Mouse (Mus musculus) G1E (cell line): ENCODE data around the gene Mettl13. TPM values are rescaled to one million over a fixed set of nuclear protein-coding genes. Genes with fewer than 3 reads are reported as not detected.

ENCODE experiments used
- ATAC-seq: 2 replicates; pipeline ENCODE4 v1.8.0; 2016; ENCODE audit warnings: mild to moderate bottlenecking; ENCODE audit not compliant: insufficient number of reproducible peaks, poor library complexity, low FRiP score, severe bottlenecking; ENCODE audit errors: extremely low read depth
- DNase-seq: peaks from one replicate; pipeline ENCODE4 v3.0.0; 2012; ENCODE audit warnings: low spot score
- H3K27me3 ChIP-seq: 2 replicates; pipeline ENCODE4 v1.6.1; 2012; ENCODE audit warnings: mild to moderate bottlenecking, low read length, inconsistent platforms; ENCODE audit not compliant: insufficient read depth
- H3K36me3 ChIP-seq: replicated peaks from 2 replicates; pipeline ENCODE3; 2012; ENCODE audit warnings: mild to moderate bottlenecking, inconsistent platforms
- H3K4me1 ChIP-seq: 2 replicates; pipeline ENCODE4 v1.6.1; 2012; ENCODE audit warnings: low read depth, low read length, inconsistent platforms, mixed read lengths; ENCODE audit not compliant: insufficient read depth
- H3K4me3 ChIP-seq: 2 replicates; pipeline ENCODE4 v1.5.1; 2012; ENCODE audit warnings: low read depth, mild to moderate bottlenecking, inconsistent platforms, low read length, moderate library complexity, mixed read lengths
- H3K9me3 ChIP-seq: replicated peaks from 2 replicates; pipeline ENCODE4 v1.6.1; 2012; ENCODE audit warnings: inconsistent platforms
- CTCF ChIP-seq: IDR thresholded peaks from 2 replicates; pipeline ENCODE4 v1.5.1; 2012; ENCODE audit warnings: low read depth, low read length, inconsistent platforms, mixed read lengths
- GATA1 ChIP-seq: IDR thresholded peaks from 2 replicates; pipeline ENCODE4 v1.6.1; 2012; ENCODE audit warnings: borderline replicate concordance, low read length, inconsistent platforms, mixed read lengths
- GATA2 ChIP-seq: IDR thresholded peaks from 2 replicates; pipeline ENCODE4 v1.6.1; 2012; ENCODE audit warnings: low read depth, low read length, inconsistent platforms, borderline replicate concordance
- POLR2AphosphoS5 ChIP-seq: IDR thresholded peaks from 2 replicates; pipeline ENCODE4 v1.6.1; 2012; ENCODE audit warnings: low read depth, low read length, inconsistent platforms; ENCODE audit not compliant: insufficient replicate concordance
- TAL1 ChIP-seq: conservative IDR thresholded peaks from 2 replicates; pipeline ENCODE4 v1.6.1; 2012; ENCODE audit warnings: low read depth, low read length, inconsistent platforms, mixed read lengths
- polyA plus RNA-seq: library from polyadenylated mRNA; stranded (reverse); fragments of >175 nt; gene quantifications from 2 replicates; pipeline ENCODE4 v1.2.3, GENCODE M21; 2012
- total RNA-seq, 2 experiments: library from RNA; stranded (forward) in 1 of 2; stranded (reverse) in 1 of 2; fragments of 200-1000 nt in 1 of 2; fragments of >200 nt in 1 of 2; fragmentation: Nextera tagmentation in 1 of 2; gene quantifications; 2 replicates each; pipeline ENCODE4 v1.2.3; 2014 to 2017

Mettl13 gene
- total and polyA plus RNA-seq, 3 experiments: 16.7 to 27.6 (median 16.9) TPM

- ATAC-seq (no peak), DNase-seq (no peak)
- TF ChIP-seq TAL1 (no peak), POLR2AphosphoS5 (no peak), CTCF (no peak), GATA1 (no peak), GATA2 (no peak)
- Histone ChIP-seq H3K4me3 (no peak overlapping the region), H3K9me3 (no peaks in the 10 kb centered on the region), H3K4me1 (peaks cover 2% of the 10 kb centered on the region), H3K27me3 (peaks cover 11% of the 10 kb centered on the region), H3K36me3 (no peaks in the 10 kb centered on the region)
Observed at GRCm38 (mm10) chr1:162554193-162554592, 5.8 kb upstream of the Mettl13 start.

GRCm38 (mm10) chr1:162552956-162553355, 4.6 kb upstream of the Mettl13 start:
- Histone ChIP-seq H3K4me3 (no peak overlapping the region), H3K36me3 (no peaks in the 10 kb centered on the region), H3K4me1 (peaks cover 10% of the 10 kb centered on the region), H3K9me3 (no peaks in the 10 kb centered on the region), H3K27me3 (peaks cover 11% of the 10 kb centered on the region)
- TF ChIP-seq GATA2: no peak
- TF ChIP-seq POLR2AphosphoS5: no peak
- TF ChIP-seq CTCF: no peak
- TF ChIP-seq TAL1: no peak
- no peak for TF ChIP-seq GATA1
- ATAC-seq: no peak
- no peak for DNase-seq

- H3K4me1 ChIP-seq: peaks cover 33% of the 10 kb centered on the region
- ATAC-seq (no peak), DNase-seq (no peak)
- H3K36me3 ChIP-seq: peaks cover 21% of the 10 kb centered on the region
- peaks cover 4% of the 10 kb centered on the region; the same call in 1 of the 2 replicates for H3K27me3 ChIP-seq
- no peak for TF ChIP-seq GATA1
- H3K4me3 ChIP-seq: no peak overlapping the region
- H3K9me3 ChIP-seq: no peaks in the 10 kb centered on the region
Observed at GRCm38 (mm10) chr1:162549615-162550283, 1.4 kb upstream of the Mettl13 start.

GRCm38 (mm10) chr1:162548917-162549613, 714 bp upstream of the Mettl13 start:
- Histone ChIP-seq H3K9me3 (no peaks in the 10 kb centered on the region), H3K36me3 (peaks cover 28% of the 10 kb centered on the region), H3K4me3 (peak overlapping the region; percentile 78), H3K27me3 (no peaks in the 10 kb centered on the region), H3K4me1 (peaks cover 39% of the 10 kb centered on the region)
- TF ChIP-seq POLR2AphosphoS5 (no peak), CTCF (no peak), GATA2 (no peak), TAL1 (no peak), GATA1 (no peak)
- ATAC-seq: no peak
- no peak for DNase-seq

GRCm38 (mm10) chr1:162547607-162548006, 744 bp downstream of the Mettl13 start:
- peaks cover 41% of the 10 kb centered on the region for H3K36me3 ChIP-seq
- DNase-seq (no peak), ATAC-seq (no peak)
- H3K4me1 ChIP-seq: peaks cover 42% of the 10 kb centered on the region
- H3K9me3 ChIP-seq: no peaks in the 10 kb centered on the region
- H3K27me3 ChIP-seq: no peaks in the 10 kb centered on the region
- TF ChIP-seq TAL1 (no peak), GATA1 (no peak), CTCF (no peak), GATA2 (no peak), POLR2AphosphoS5 (no peak)
- H3K4me3 ChIP-seq: peak overlapping the region; percentile 78

- H3K36me3 ChIP-seq: peaks cover 82% of the 10 kb centered on the region
- no peak for ATAC-seq
- no peaks in the 10 kb centered on the region for H3K27me3 ChIP-seq
- DNase-seq: no peak
- peaks cover 39% of the 10 kb centered on the region for H3K4me1 ChIP-seq
- no peak for TF ChIP-seq CTCF
- TF ChIP-seq GATA2: no peak
- no peak for TF ChIP-seq POLR2AphosphoS5
- no peak for TF ChIP-seq TAL1
- TF ChIP-seq GATA1: no peak
- no peaks in the 10 kb centered on the region for H3K9me3 ChIP-seq
- H3K4me3 ChIP-seq: no peak overlapping the region
Observed at GRCm38 (mm10) chr1:162543231-162543630, 5.1 kb downstream of the Mettl13 start.
